ENCODE assay signal across 9 mouse cellular contexts in genomic region chr8:126694370-126694769, GRCm38 (mm10).
A peak's percentile ranks its signal among the peaks of the same experiment; 100 is the strongest.
DNase-seq lines count a peak whose midpoint lies in the region; ATAC-seq and TF ChIP-seq lines count a peak whose summit lies in the region.
"Had no signal": no experiment of that assay in that cellular context is flagged by ENCODE, and none has a peak within 500 bp of the region (broad histone marks: within the 10 kb centered on the region; RNA-seq: fewer than 3 reads in every experiment).

No protein-coding gene starts in this region.

- no peak overlapping the region for H3K4me3 ChIP-seq in heart, adult 2 months
- H3K4me3 ChIP-seq in heart, embryonic 10.5 days, result no peak overlapping the region
- H3K4me3 ChIP-seq in heart, postnatal 0 days (ENCODE audit: low read depth, low read length), result no peak overlapping the region
- H3K4me3 ChIP-seq in forebrain, embryonic 14.5 days (ENCODE audit: low read depth, low read length), result no peak overlapping the region
- H3K4me3 ChIP-seq in neural tube, embryonic 15.5 days (replicated peaks), result no peak overlapping the region
- no peak overlapping the region for H3K4me3 ChIP-seq in kidney, embryonic 14.5 days (ENCODE audit: low read length)
- H3K4me3 ChIP-seq: limb, embryonic 12.5 days had no signal

- H3K27ac ChIP-seq in heart, adult 2 months, result peak overlapping the region; percentile 8; the same call in 1 of the 2 replicates
- no peak overlapping the region for H3K27ac ChIP-seq in heart, embryonic 10.5 days
- peak overlapping the region; percentile 40; the same call in 1 of the 2 replicates for H3K27ac ChIP-seq in heart, postnatal 0 days (ENCODE audit: low read depth)
- no peak overlapping the region for H3K27ac ChIP-seq in forebrain, embryonic 14.5 days (ENCODE audit: low read depth, low read length)
- H3K27ac ChIP-seq in neural tube, embryonic 15.5 days (replicated peaks), result no peak overlapping the region
- no peak overlapping the region for H3K27ac ChIP-seq in kidney, embryonic 14.5 days (ENCODE audit: low read depth, low read length)
- H3K27ac ChIP-seq: limb, embryonic 12.5 days had no signal

- no peak overlapping the region for H3K4me2 ChIP-seq in heart, postnatal 0 days (ENCODE audit: low read depth, low read length)
- no peak overlapping the region for H3K4me2 ChIP-seq in forebrain, embryonic 14.5 days (ENCODE audit: low read length)
- no peak overlapping the region for H3K4me2 ChIP-seq in neural tube, embryonic 15.5 days
- no peak overlapping the region for H3K4me2 ChIP-seq in kidney, embryonic 14.5 days (replicated peaks; ENCODE audit: low read depth, low read length)
- H3K4me2 ChIP-seq: limb, embryonic 12.5 days had no signal

- peak; percentile 58 to 61 for DNase-seq in heart, adult 2 months
- no peak for DNase-seq in heart, embryonic 10.5 days (ENCODE audit: low spot score)
- peak; percentile 31 for DNase-seq in brain, embryonic 14.5 days (ENCODE audit: low read depth)
- DNase-seq in heart, postnatal 0 days (ENCODE audit: low spot score), result no peak
- peak; percentile 81 for DNase-seq in lung, postnatal 10 days
- no peak for DNase-seq in forebrain, embryonic 14.5 days (ENCODE audit: low spot score)

- no peaks in the 10 kb centered on the region for H3K9me3 ChIP-seq in heart, embryonic 10.5 days
- no peaks in the 10 kb centered on the region for H3K9me3 ChIP-seq in heart, postnatal 0 days (replicated peaks; ENCODE audit: control insufficient read depth, low read length)
- H3K9me3 ChIP-seq in forebrain, embryonic 14.5 days (replicated peaks; ENCODE audit: control insufficient read depth, low read length), result no peaks in the 10 kb centered on the region
- no peaks in the 10 kb centered on the region for H3K9me3 ChIP-seq in neural tube, embryonic 15.5 days (replicated peaks)
- H3K9me3 ChIP-seq in kidney, embryonic 14.5 days (ENCODE audit: control insufficient read depth, low read length), result no peaks in the 10 kb centered on the region
- H3K9me3 ChIP-seq: limb, embryonic 12.5 days had no signal

- TF ChIP-seq CTCF in heart, adult 2 months (IDR thresholded peaks at IDR 0.05), result no peak
- no peak for TF ChIP-seq CTCF in brain, embryonic 14.5 days (IDR thresholded peaks at IDR 0.05; ENCODE audit: borderline replicate concordance, extremely low read depth, insufficient read depth, insufficient read length)
- no peak for TF ChIP-seq CTCF in heart, postnatal 0 days (IDR thresholded peaks at IDR 0.05; ENCODE audit: low read depth)

- no peak for TF ChIP-seq EP300 in heart, adult 2 months (IDR thresholded peaks at IDR 0.05; ENCODE audit: insufficient read depth, low read depth, low read length)
- TF ChIP-seq EP300 in heart, postnatal 0 days (IDR thresholded peaks at IDR 0.05; ENCODE audit: low read depth), result no peak

- H3K27me3 ChIP-seq in heart, adult 2 months (ENCODE audit: control insufficient read depth, insufficient read depth, low read length), result no peaks in the 10 kb centered on the region
- no peaks in the 10 kb centered on the region for H3K27me3 ChIP-seq in heart, embryonic 10.5 days (ENCODE audit: insufficient read depth, poor library complexity, severe bottlenecking)
- H3K27me3 ChIP-seq in heart, postnatal 0 days (ENCODE audit: control insufficient read depth, insufficient read depth, low read length), result no peaks in the 10 kb centered on the region
- H3K27me3 ChIP-seq in forebrain, embryonic 14.5 days (replicated peaks; ENCODE audit: control insufficient read depth, insufficient read depth, low read length), result no peaks in the 10 kb centered on the region
- H3K27me3 ChIP-seq in neural tube, embryonic 15.5 days (replicated peaks), result no peaks in the 10 kb centered on the region
- no peaks in the 10 kb centered on the region for H3K27me3 ChIP-seq in kidney, embryonic 14.5 days (ENCODE audit: control insufficient read depth, insufficient read depth, low read length)
- H3K27me3 ChIP-seq: limb, embryonic 12.5 days had no signal

- ATAC-seq in heart, postnatal 0 days (ENCODE audit: insufficient read depth, low read depth), result no peak
- no peak for ATAC-seq in forebrain, embryonic 14.5 days
- ATAC-seq in neural tube, embryonic 15.5 days (ENCODE audit: low FRiP score), result no peak
- ATAC-seq in kidney, embryonic 14.5 days (ENCODE audit: low FRiP score, low TSS enrichment), result no peak

- H3K36me3 ChIP-seq in heart, adult 2 months (ENCODE audit: control insufficient read depth, insufficient read depth, low read length), result peaks cover 2% of the 10 kb centered on the region
- H3K36me3 ChIP-seq in heart, embryonic 10.5 days, result no peaks in the 10 kb centered on the region
- H3K36me3 ChIP-seq in heart, postnatal 0 days (replicated peaks; ENCODE audit: control insufficient read depth, insufficient read depth, low read length), result no peaks in the 10 kb centered on the region
- no peaks in the 10 kb centered on the region for H3K36me3 ChIP-seq in forebrain, embryonic 14.5 days (ENCODE audit: control insufficient read depth, insufficient read depth, low read length)
- no peaks in the 10 kb centered on the region for H3K36me3 ChIP-seq in neural tube, embryonic 15.5 days
- H3K36me3 ChIP-seq in kidney, embryonic 14.5 days (ENCODE audit: control insufficient read depth, insufficient read depth, low read length), result no peaks in the 10 kb centered on the region
- H3K36me3 ChIP-seq: limb, embryonic 12.5 days had no signal

- H3K4me1 ChIP-seq in heart, adult 2 months (ENCODE audit: control insufficient read depth, insufficient read depth, low read length), result peaks cover 12% of the 10 kb centered on the region
- peaks cover 23% of the 10 kb centered on the region for H3K4me1 ChIP-seq in heart, embryonic 10.5 days
- H3K4me1 ChIP-seq in heart, postnatal 0 days (ENCODE audit: control insufficient read depth, insufficient read depth), result peaks cover 22% of the 10 kb centered on the region
- peaks cover 7% of the 10 kb centered on the region for H3K4me1 ChIP-seq in forebrain, embryonic 14.5 days (ENCODE audit: control insufficient read depth, insufficient read depth, low read length)
- peaks cover 13% of the 10 kb centered on the region for H3K4me1 ChIP-seq in neural tube, embryonic 15.5 days
- H3K4me1 ChIP-seq in kidney, embryonic 14.5 days (ENCODE audit: control insufficient read depth, insufficient read depth, low read length), result peaks cover 16% of the 10 kb centered on the region

- no peaks in the 10 kb centered on the region for H3K79me2 ChIP-seq in heart, adult 2 months (replicated peaks; ENCODE audit: control insufficient read depth, insufficient read depth, low read length)

- intact Hi-C loops in heart, adult 2 months (cut with DNase I), result no loop called here

- WGBS in heart, adult 2 months, result 72% methylated on average over 7 of the region's 7 CpGs
- WGBS in heart, embryonic 10.5 days, result 83% methylated on average over 7 of the region's 7 CpGs
- 78% methylated on average over 7 of the region's 7 CpGs for WGBS in heart, postnatal 0 days
- 83% methylated on average over 7 of the region's 7 CpGs for WGBS in forebrain, embryonic 14.5 days
- 75% methylated on average over 7 of the region's 7 CpGs for WGBS in neural tube, embryonic 15.5 days
- 71% methylated on average over 7 of the region's 7 CpGs for WGBS in kidney, embryonic 14.5 days

- TF ChIP-seq POLR2A in heart, adult 2 months (IDR thresholded peaks at IDR 0.05; ENCODE audit: insufficient read depth, low read depth, low read length), result no peak
- no peak for TF ChIP-seq POLR2A in brain, embryonic 14.5 days (IDR thresholded peaks at IDR 0.05; ENCODE audit: borderline replicate concordance, extremely low read depth, insufficient read depth, insufficient read length, poor library complexity, severe bottlenecking)

- no peak overlapping the region for H3K9ac ChIP-seq in heart, adult 2 months (ENCODE audit: low read depth, low read length)
- H3K9ac ChIP-seq in heart, postnatal 0 days (replicated peaks; ENCODE audit: low read depth, low read length), result no peak overlapping the region
- H3K9ac ChIP-seq in forebrain, embryonic 14.5 days (ENCODE audit: low read length), result no peak overlapping the region
- no peak overlapping the region for H3K9ac ChIP-seq in neural tube, embryonic 15.5 days (replicated peaks)
- H3K9ac ChIP-seq in kidney, embryonic 14.5 days (ENCODE audit: low read depth, low read length), result no peak overlapping the region
- H3K9ac ChIP-seq: limb, embryonic 12.5 days had no signal

Comparison
In these comparisons a context has a peak if more than half of its experiments do, and no peak if none do; other contexts are left out.
1. DNase-seq: peak in heart, adult 2 months (2 of 2), brain, embryonic 14.5 days (single experiment) and lung, postnatal 10 days (single experiment); none in heart, embryonic 10.5 days (single experiment), heart, postnatal 0 days (single experiment) and forebrain, embryonic 14.5 days (single experiment).
2. H3K27ac ChIP-seq: peak in heart, adult 2 months (single experiment) and heart, postnatal 0 days (single experiment); none in heart, embryonic 10.5 days (single experiment), forebrain, embryonic 14.5 days (single experiment), neural tube, embryonic 15.5 days (single experiment) and kidney, embryonic 14.5 days (single experiment).